Mouse (Mus musculus) frontal cortex, postnatal 25 days (tissue): ENCODE data around the gene Tmprss12.
"Not testable (repeated sequence)": the region's sequence is repeated elsewhere in the genome, so short reads cannot be mapped to it uniquely, and the experiment has no call there.

Experiments used
- DNase-seq, 2 experiments: peaks; one replicate each; pipeline ENCODE4 v3.0.0; 2022; ENCODE audit warnings: low spot score in 2 of 2

Gene Tmprss12

GRCm38 (mm10) chr15:100324021-100324591 is 43.5 kb downstream of the Tmprss12 start:
- DNase-seq = no peak

- DNase-seq = no peak
Observed at GRCm38 (mm10) chr15:100325235-100325634, 44.6 kb downstream of the Tmprss12 start.

GRCm38 (mm10) chr15:100328089-100328488 is 47.5 kb downstream of the Tmprss12 start:
- DNase-seq = not testable (repeated sequence)

GRCm38 (mm10) chr15:100329336-100329735 is 48.7 kb downstream of the Tmprss12 start:
- DNase-seq = not testable (repeated sequence)

GRCm38 (mm10) chr15:100330739-100331138 is 50.1 kb downstream of the Tmprss12 start:
- no peak for DNase-seq

- DNase-seq = not testable (repeated sequence)
Observed at GRCm38 (mm10) chr15:100332077-100332961, 51.7 kb downstream of the Tmprss12 start.

- no peak for DNase-seq
Observed at GRCm38 (mm10) chr15:100334629-100335028, 54.0 kb downstream of the Tmprss12 start, which contains the start of gene Mettl7a3. TSS of gene Mettl7a3 (plus strand) at chr15:100334929.

- not testable (repeated sequence) for DNase-seq
Observed at GRCm38 (mm10) chr15:100337328-100337727, 56.7 kb downstream of the Tmprss12 start.

GRCm38 (mm10) chr15:100337847-100338246 is 57.2 kb downstream of the Tmprss12 start:
- DNase-seq = peak in 1 of 2 experiments; percentile 21

- not testable (repeated sequence) for DNase-seq
Observed at GRCm38 (mm10) chr15:100341314-100341980, 60.8 kb downstream of the Tmprss12 start.
